Mouse (Mus musculus): Measurements from ENCODE around the gene Pitpnb.
A peak's percentile ranks its signal among the peaks of the same experiment; 100 is the strongest.

Gene Pitpnb

DNA sequence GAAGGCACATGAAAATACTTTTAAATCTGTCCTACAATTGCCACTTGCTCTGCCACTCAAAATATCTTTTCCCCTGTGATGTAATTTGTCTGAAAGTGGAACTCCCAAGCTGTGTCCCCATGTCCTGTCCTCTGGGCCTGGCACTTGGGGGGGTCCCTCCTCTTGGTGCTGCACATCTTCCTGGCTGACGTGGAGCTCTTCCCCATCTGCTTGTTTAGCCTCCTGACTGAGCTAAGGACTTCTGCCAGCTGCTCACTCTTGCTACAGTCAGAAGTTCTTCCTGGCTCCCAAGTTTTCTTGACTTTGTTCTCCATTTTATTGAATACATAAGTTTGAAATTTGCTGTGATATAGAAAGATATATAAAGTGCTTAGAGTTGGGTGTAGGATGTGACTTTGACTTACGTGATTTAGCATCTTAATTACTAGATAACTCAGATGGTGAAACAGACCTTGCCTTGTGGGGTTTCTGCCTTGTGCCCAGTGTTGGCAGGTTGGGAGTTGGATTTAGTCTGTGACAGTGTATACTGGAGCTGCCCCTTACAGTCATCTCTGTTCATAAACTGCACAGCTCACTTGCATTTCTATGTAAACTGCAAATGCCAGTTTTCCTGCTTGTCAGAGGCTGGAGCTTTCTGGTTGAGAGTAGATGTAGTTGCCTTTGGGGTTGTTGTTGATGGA, 14.3 kb downstream of the Pitpnb start:
- no peak for DNase-seq (ENCODE audit: low spot score in 2 of 2)

DNA sequence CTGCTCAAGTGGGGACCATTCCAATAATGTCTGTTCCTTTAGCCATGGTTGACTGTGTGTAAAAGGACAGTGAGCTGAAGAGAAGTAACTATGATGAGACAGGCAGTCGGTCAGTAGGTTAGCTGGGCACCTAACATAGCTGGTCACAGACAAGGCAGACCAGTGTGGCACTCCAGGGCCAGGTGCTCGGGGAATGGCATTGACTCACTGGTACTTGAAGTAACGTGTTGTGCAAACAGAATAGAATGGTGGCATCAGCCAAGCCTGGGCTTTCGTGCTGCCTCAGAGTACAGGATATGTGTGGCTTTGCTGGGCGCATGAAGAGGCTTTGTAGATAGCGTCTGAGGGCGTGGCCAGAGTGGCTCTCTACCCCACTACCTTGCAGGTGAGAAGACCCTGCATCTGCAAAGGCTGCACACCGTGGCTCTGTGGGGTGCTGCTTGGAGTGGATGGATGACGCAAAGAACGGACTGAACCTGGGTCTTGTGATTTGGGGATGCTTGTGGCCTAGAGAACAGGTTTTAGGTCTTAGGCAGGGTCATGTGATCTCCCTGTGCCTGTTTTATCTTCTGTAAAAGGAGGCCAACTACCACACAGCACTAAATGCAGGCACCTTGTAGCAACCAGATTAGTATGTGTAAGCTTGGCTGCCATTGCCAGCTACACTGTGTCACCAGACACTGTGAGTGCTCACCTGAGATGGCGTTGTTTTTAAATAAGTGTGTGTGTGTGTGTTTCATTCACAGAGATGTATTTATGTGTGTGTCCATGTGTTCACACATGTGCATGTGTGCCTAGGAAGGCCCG, 26.5 kb downstream of the Pitpnb start:
- DNase-seq (ENCODE audit: low spot score in 2 of 2), result no peak

GRCm38 (mm10) chr5:111360546-111360945, 30.0 kb downstream of the Pitpnb start:
- DNase-seq (ENCODE audit: low spot score in 2 of 2), result no peak

DNA sequence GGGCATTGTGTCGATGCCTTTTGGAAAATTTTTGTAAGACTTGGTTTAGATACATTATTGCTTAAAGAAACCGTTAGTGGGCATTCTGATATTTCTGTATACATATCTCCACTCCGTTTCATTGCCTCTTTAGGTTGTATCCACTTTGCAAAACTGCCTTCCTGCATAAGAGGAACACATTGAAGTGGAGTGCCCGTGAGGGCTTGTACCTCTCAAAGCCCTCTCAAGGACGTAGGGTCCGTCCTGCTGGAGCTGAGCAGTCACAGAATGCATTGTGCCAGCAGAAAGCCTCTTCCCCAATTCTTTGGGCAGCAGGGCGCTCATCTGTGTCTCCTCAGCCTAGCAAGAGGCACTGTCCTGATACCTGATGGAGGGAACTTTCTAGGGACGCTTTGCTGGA, 30.5 kb downstream of the Pitpnb start:
- DNase-seq (ENCODE audit: low spot score in 2 of 2), result no peak

GRCm38 (mm10) chr5:111361846-111362245, 31.3 kb downstream of the Pitpnb start:
- DNase-seq (ENCODE audit: low spot score in 2 of 2), result no peak

GRCm38 (mm10) chr5:111363446-111364062, 33.0 kb downstream of the Pitpnb start:
- DNase-seq (ENCODE audit: low spot score in 2 of 2), result no peak

GRCm38 (mm10) chr5:111364533-111364932, 34.0 kb downstream of the Pitpnb start:
- peak in 1 of 2 experiments; percentile 42 for DNase-seq (ENCODE audit: low spot score in 2 of 2)

- no peak for DNase-seq (ENCODE audit: low spot score in 2 of 2)
These were observed 35.6 kb downstream of the Pitpnb start for GRCm38 (mm10) chr5:111366140-111366539.

- DNase-seq (ENCODE audit: low spot score in 2 of 2), result no peak
These were observed 37.5 kb downstream of the Pitpnb start for GRCm38 (mm10) chr5:111367937-111368517.

DNA sequence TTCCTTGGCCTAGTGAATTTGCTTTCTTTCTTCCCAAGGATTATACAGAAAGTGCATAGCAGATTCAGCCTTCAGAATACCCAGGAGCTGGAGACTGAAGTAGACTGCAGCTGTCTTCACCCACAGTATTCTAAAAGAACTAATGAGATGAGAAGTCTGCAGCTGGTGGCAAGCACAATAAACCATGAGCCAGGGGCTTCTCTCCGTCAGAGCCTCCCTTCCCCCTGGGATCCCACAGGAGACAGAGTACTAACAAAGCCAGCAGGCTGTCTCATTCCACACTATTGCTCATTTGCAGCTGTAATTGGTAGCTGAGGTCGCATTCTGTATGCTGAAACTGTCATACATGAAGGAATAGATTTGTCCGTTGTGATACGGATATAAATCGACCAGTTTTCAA, 38.0 kb downstream of the Pitpnb start:
- no peak for DNase-seq (ENCODE audit: low spot score in 2 of 2)

DNA sequence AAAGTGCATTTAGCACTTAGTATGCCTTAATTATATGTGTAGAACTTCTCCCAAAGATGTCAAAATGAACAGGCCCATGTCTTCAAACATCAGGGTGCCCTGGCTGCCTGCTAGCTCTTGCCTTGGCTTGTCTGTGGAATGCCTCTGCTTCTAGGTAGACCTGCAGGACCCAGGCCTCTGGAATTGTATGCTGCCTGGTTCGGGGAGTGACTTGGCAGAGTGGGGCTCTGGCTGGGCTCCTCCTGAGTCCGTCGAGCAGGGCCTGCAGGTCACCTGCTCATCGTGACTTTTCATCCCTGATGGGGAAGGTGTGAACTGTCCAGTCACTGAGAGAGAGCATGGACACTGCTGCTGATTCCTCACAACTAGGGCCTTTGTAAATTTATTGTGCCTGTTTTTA, 45.1 kb downstream of the Pitpnb start:
- no peak for DNase-seq (ENCODE audit: low spot score in 2 of 2)

- peak; percentile 36 to 63 for DNase-seq (ENCODE audit: low spot score in 2 of 2)
These were observed 45.9 kb downstream of the Pitpnb start for GRCm38 (mm10) chr5:111376276-111377020.

GRCm38 (mm10) chr5:111378126-111378993, 47.8 kb downstream of the Pitpnb start:
- DNase-seq (ENCODE audit: low spot score in 2 of 2), result no peak

DNA sequence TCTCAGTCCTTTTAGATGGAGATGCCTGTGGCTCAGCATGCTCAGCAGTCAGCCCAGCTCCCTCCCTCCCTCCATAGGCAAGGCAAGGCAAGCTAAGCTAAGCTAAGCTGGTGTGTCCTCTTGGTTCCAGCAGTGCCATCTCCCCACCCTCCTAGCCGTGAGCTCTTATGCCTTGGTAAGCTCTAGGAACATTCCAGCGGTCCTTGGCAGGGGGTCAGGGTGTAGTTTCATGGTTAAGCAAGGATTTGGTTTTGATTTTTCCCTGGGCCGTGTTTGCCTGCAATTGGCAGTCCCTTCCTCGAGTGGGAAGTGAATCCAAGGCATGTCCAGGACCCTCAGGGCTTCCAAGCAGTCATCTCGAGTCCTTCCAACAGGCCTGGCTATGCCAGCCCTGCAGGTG, 52.8 kb downstream of the Pitpnb start:
- no peak for DNase-seq (ENCODE audit: low spot score in 2 of 2)

DNA sequence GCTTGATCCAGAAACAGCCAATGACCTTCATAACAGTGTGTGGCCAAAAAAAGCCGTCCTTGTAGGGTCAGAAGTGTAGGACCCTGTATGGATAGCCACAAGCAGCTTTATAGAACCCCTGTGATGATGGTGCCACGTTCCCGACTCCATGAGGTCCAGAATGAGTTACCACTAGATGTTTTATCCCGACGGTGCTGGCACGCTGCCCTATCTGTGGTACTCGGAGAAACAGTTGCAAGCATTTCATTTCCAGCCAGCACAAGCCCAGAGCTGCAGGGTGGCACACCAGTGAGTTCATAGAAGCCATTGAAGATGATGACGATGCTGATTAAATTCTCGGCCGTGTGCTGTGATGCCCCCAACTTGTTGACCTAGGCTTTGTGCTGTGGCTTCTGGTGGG, 60.3 kb downstream of the Pitpnb start:
- DNase-seq (ENCODE audit: low spot score in 2 of 2), result no peak

DNA sequence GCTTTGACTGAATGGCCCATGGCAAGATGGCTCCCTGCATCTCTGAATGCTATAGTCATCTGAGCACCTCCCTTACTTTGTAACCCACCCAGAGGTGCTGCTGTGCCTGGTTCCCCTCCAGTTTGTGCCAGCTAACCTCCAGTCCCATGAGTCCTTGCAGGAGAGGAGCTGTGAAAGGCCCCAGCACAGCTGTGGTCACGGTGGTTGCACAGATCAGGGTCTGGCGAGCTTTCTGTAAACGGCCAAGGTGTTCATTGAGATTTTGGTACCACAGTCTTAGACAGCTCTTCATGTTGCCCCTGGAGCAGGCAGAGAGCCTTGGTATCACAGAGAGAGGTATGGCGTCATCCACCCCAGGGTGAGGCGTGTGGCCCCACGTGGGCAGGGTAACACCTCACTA, 60.9 kb downstream of the Pitpnb start:
- DNase-seq (ENCODE audit: low spot score in 2 of 2), result no peak

- DNase-seq (ENCODE audit: low spot score in 2 of 2), result no peak
These were observed 63.0 kb downstream of the Pitpnb start for GRCm38 (mm10) chr5:111393346-111394197.

DNA sequence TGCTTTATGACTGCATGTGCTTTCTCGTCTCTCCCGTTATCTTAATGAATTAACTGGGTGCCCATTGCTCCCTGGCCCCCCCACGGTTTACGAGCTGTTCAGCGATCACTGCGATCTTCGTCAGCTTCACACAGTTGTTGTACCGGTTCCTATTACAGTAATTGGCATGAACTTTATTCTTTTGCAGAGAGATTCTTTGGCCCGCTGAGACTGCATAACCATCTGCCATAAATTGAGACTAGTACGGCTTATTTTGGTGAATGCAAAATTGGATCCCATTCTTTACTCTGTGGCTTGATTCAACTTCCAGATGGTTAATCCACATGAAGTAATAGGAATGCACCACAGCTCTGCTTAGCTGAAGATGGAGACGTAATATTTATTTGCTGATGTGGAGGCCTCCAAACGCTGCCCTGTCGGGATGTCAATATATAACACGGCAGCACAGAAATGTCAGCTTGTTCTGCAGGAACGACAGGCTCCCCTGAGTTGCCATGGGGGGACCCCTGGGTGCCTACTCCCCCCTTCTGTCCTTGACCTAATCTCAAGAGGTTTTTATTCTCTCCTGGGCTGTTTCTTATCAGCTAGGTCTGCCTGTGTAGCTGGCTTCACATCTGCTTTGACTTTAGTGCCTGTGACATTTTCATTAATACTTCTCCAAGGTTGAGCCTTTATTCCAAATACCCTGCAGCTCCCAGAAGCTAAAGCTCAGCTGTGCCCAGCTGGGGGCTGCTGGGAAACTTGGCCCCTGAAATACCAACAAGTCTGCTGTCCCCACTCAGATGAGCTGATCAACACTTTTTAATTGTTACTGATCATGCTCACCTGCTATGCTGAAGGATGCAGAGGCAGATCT, 63.9 kb downstream of the Pitpnb start:
- DNase-seq (ENCODE audit: low spot score in 2 of 2), result peak in 1 of 2 experiments; percentile 39

DNA sequence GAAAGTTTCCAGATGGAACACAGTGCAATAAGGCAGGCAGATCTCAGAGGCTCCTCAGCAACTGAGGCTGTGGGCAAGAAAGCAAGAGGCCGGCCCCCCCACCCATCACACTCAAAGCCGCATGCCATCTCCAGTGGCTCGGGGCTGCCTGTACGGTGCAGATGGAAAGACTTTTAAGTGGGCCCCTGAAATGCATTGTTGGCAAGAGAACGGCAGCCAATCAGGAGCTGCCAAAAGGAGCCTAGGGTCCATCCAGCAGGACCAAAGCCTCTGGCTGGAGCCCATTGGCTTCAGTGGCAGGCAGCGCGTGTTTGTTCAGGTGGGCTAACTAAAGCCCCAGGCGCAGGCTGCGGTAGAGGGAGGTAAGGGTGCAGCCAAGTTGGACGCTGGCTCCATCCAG, 65.2 kb downstream of the Pitpnb start:
- DNase-seq (ENCODE audit: low spot score in 2 of 2), result no peak
